Mouse (Mus musculus) cerebellum, postnatal 10 days (tissue): Measurements from ENCODE around the gene Ajuba.

Source experiments
- DNase-seq, 2 experiments: peaks; one replicate each; pipeline ENCODE4 v3.0.0; 2021; ENCODE audit warnings: mixed read lengths in 2 of 2

The Ajuba gene

GRCm38 (mm10) chr14:54538580-54538979 is 38.8 kb downstream of the Ajuba start:
- no peak for DNase-seq

- peak; percentile 93 to 97 for DNase-seq
These were observed 48.8 kb downstream of the Ajuba start for GRCm38 (mm10) chr14:54528446-54529111.

- peak in 1 of 2 experiments; percentile 14 for DNase-seq
These were observed 49.4 kb downstream of the Ajuba start for GRCm38 (mm10) chr14:54528007-54528393.

- DNase-seq, result peak; percentile 88 to 89
These were observed 49.9 kb downstream of the Ajuba start for GRCm38 (mm10) chr14:54527227-54528006.

GRCm38 (mm10) chr14:54523600-54523999 is 53.8 kb downstream of the Ajuba start:
- no peak for DNase-seq
